Mouse (Mus musculus) MEL (cell line): ENCODE results near the gene Gstp1. TPM values are rescaled to one million over a fixed set of nuclear protein-coding genes. Genes with fewer than 3 reads are reported as not detected.

ENCODE experiments used
- DNase-seq: peaks from one replicate; pipeline ENCODE4 v3.0.0; 2011; ENCODE audit warnings: low read depth, low spot score
- H3K27ac ChIP-seq: 2 replicates; pipeline ENCODE4 v1.5.1; 2012; ENCODE audit warnings: low read depth, mild to moderate bottlenecking, control low read depth, low read length, moderate library complexity; ENCODE audit not compliant: control insufficient read depth
- H3K27me3 ChIP-seq, 2 experiments: fragments of 150-350 bp in 1 of 2; sonication (generic) in 1 of 2; 2 replicates each; pipeline ENCODE4 v1.6.1; 2012; ENCODE audit warnings: low read length in 2 of 2, mild to moderate bottlenecking in 2 of 2, improper control_type of control experiment in 1 of 2, moderate library complexity in 1 of 2; ENCODE audit not compliant: insufficient read depth in 2 of 2, control insufficient read depth in 1 of 2
- H3K36me3 ChIP-seq, 2 experiments: 2 replicates each; pipeline ENCODE4 v1.6.1; 2012 to 2014; ENCODE audit warnings: low read length in 2 of 2, improper control_type of control experiment in 1 of 2, inconsistent platforms in 1 of 2, mild to moderate bottlenecking in 1 of 2; ENCODE audit not compliant: insufficient read depth in 2 of 2, control insufficient read depth in 1 of 2
- H3K4me1 ChIP-seq, 2 experiments: fragments of 150-350 bp in 1 of 2; sonication (generic) in 1 of 2; 2 replicates each; pipeline ENCODE4 v1.6.1; 2012; ENCODE audit warnings: low read length in 2 of 2, improper control_type of control experiment in 1 of 2, mild to moderate bottlenecking in 1 of 2; ENCODE audit not compliant: insufficient read depth in 2 of 2, control insufficient read depth in 1 of 2
- H3K4me3 ChIP-seq, 2 experiments: fragments of 150-350 bp in 1 of 2; sonication (generic) in 1 of 2; 2 replicates each; pipeline ENCODE4 v1.5.1; 2012; ENCODE audit warnings: low read depth in 2 of 2, low read length in 2 of 2, mild to moderate bottlenecking in 2 of 2, moderate library complexity in 2 of 2, control low read depth in 1 of 2, improper control_type of control experiment in 1 of 2; ENCODE audit not compliant: control insufficient read depth in 1 of 2, insufficient read depth in 1 of 2
- H3K79me2 ChIP-seq: 2 replicates; pipeline ENCODE4 v1.6.1; 2012; ENCODE audit warnings: mild to moderate bottlenecking, low read length, moderate library complexity; ENCODE audit not compliant: control insufficient read depth, poor library complexity, insufficient read depth
- H3K9ac ChIP-seq: 2 replicates; pipeline ENCODE4 v1.6.1; 2012; ENCODE audit warnings: low read depth, mild to moderate bottlenecking, control low read depth, low read length, moderate library complexity; ENCODE audit not compliant: control insufficient read depth, poor library complexity, severe bottlenecking
- H3K9me3 ChIP-seq: fragments of 150-350 bp; sonication (generic); replicated peaks from 2 replicates; pipeline ENCODE4 v1.6.1; 2012; ENCODE audit warnings: mild to moderate bottlenecking, low read length, improper control_type of control experiment, moderate library complexity; ENCODE audit not compliant: insufficient read depth
- BHLHE40 ChIP-seq: IDR thresholded peaks from 2 replicates; pipeline ENCODE4 v1.6.1; 2012; ENCODE audit warnings: low read depth, mild to moderate bottlenecking, inconsistent platforms, low read length, improper control_type of control experiment, borderline replicate concordance
- CHD1 ChIP-seq: IDR thresholded peaks from 2 replicates; pipeline ENCODE4 v1.6.1; 2012; ENCODE audit warnings: low read depth, mild to moderate bottlenecking, inconsistent platforms, low read length, improper control_type of control experiment
- CTCF ChIP-seq, 3 experiments: IDR thresholded peaks in 2 of 3; conservative IDR thresholded peaks in 1 of 3; 2 replicates each; pipeline ENCODE4 v1.5.1; 2011 to 2012; ENCODE audit warnings: low read length in 3 of 3, low read depth in 2 of 3, mild to moderate bottlenecking in 2 of 3, improper control_type of control experiment in 1 of 3, inconsistent platforms in 1 of 3, mixed read lengths in 1 of 3, moderate library complexity in 1 of 3; ENCODE audit not compliant: control insufficient read depth in 1 of 3, insufficient read depth in 1 of 3, poor library complexity in 1 of 3, severe bottlenecking in 1 of 3
- E2F4 ChIP-seq: IDR thresholded peaks from 2 replicates; pipeline ENCODE4 v1.6.1; 2011; ENCODE audit warnings: low read depth, low read length, improper control_type of control experiment, borderline replicate concordance
- ELF1 ChIP-seq: IDR thresholded peaks from 2 replicates; pipeline ENCODE4 v1.6.1; 2014; ENCODE audit warnings: low read depth, mild to moderate bottlenecking, inconsistent platforms, low read length, improper control_type of control experiment, moderate library complexity
- ETS1 ChIP-seq: IDR thresholded peaks from 2 replicates; pipeline ENCODE4 v1.6.1; 2012; ENCODE audit warnings: low read depth, mild to moderate bottlenecking, inconsistent platforms, low read length, improper control_type of control experiment, moderate library complexity
- KAT2A ChIP-seq: conservative IDR thresholded peaks from 2 replicates; pipeline ENCODE4 v1.6.1; 2012; ENCODE audit warnings: low read depth, low read length, improper control_type of control experiment, inconsistent platforms
- MAZ ChIP-seq: IDR thresholded peaks from 2 replicates; pipeline ENCODE4 v1.6.1; 2012; ENCODE audit warnings: low read depth, mild to moderate bottlenecking, inconsistent platforms, low read length, improper control_type of control experiment
- MYC ChIP-seq: IDR thresholded peaks from 2 replicates; pipeline ENCODE4 v1.6.1; 2011; ENCODE audit warnings: low read depth, mild to moderate bottlenecking, low read length, improper control_type of control experiment, moderate library complexity
- NELFE ChIP-seq: IDR thresholded peaks from 2 replicates; pipeline ENCODE4 v1.6.1; 2011; ENCODE audit warnings: low read depth, low read length, improper control_type of control experiment
- NRF1 ChIP-seq: IDR thresholded peaks from 2 replicates; pipeline ENCODE4 v1.6.1; 2014; ENCODE audit warnings: low read depth, mild to moderate bottlenecking, inconsistent platforms, low read length, improper control_type of control experiment, moderate library complexity; ENCODE audit not compliant: poor library complexity, insufficient read depth, severe bottlenecking
- POLR2A ChIP-seq, 2 experiments: IDR thresholded peaks; 2 replicates each; pipeline ENCODE4 v1.6.1; 2011 to 2012; ENCODE audit warnings: low read length in 2 of 2, mild to moderate bottlenecking in 2 of 2, control low read depth in 1 of 2, improper control_type of control experiment in 1 of 2, low read depth in 1 of 2, moderate library complexity in 1 of 2; ENCODE audit not compliant: control insufficient read depth in 1 of 2, insufficient read depth in 1 of 2, poor library complexity in 1 of 2
- POLR2AphosphoS2 ChIP-seq: IDR thresholded peaks from 2 replicates; pipeline ENCODE4 v1.6.1; 2011; ENCODE audit warnings: low read length, improper control_type of control experiment
- POLR2AphosphoS5 ChIP-seq: IDR thresholded peaks from 2 replicates; pipeline ENCODE4 v1.6.1; 2012; ENCODE audit warnings: low read depth, borderline replicate concordance, mild to moderate bottlenecking, inconsistent platforms, low read length, moderate library complexity, mixed read lengths
- SIN3A ChIP-seq: IDR thresholded peaks from 2 replicates; pipeline ENCODE4 v1.6.1; 2012; ENCODE audit warnings: low read length, improper control_type of control experiment, inconsistent platforms
- TAL1 ChIP-seq: IDR thresholded peaks from 2 replicates; pipeline ENCODE4 v1.6.1; 2012; ENCODE audit warnings: mild to moderate bottlenecking, inconsistent platforms, low read length, moderate library complexity, mixed read lengths
- TCF12 ChIP-seq: IDR thresholded peaks from 2 replicates; pipeline ENCODE4 v1.6.1; 2014; ENCODE audit warnings: low read depth, mild to moderate bottlenecking, inconsistent platforms, low read length, improper control_type of control experiment, moderate library complexity
- UBTF ChIP-seq: IDR thresholded peaks from 2 replicates; pipeline ENCODE4 v1.6.1; 2012; ENCODE audit warnings: low read depth, mild to moderate bottlenecking, inconsistent platforms, low read length, improper control_type of control experiment, moderate library complexity, borderline replicate concordance; ENCODE audit not compliant: insufficient read depth
- ZNF384 ChIP-seq: IDR thresholded peaks from 2 replicates; pipeline ENCODE4 v1.6.1; 2012; ENCODE audit warnings: low read depth, mild to moderate bottlenecking, inconsistent platforms, low read length, improper control_type of control experiment
- polyA plus RNA-seq, 2 experiments: library from polyadenylated mRNA; stranded (reverse) in 1 of 2; unstranded in 1 of 2; fragments of >175 nt in 1 of 2; fragments of >200 nt in 1 of 2; gene quantifications; 2 replicates each; pipeline versions ENCODE4 v1.2.1 to v1.2.4; 2012; ENCODE audit warnings: low replicate concordance in 2 of 2, low read depth in 1 of 2; ENCODE audit not compliant: insufficient read length in 2 of 2, insufficient read depth in 1 of 2, missing spikeins in 1 of 2
- total RNA-seq: library from RNA; depleted of rRNA; stranded (reverse); fragments of 300-350 nt; gene quantifications from 2 replicates; pipeline ENCODE4 v1.2.3, GENCODE M21; 2012

Gene Gstp1
- total and polyA plus RNA-seq, 3 experiments = 251 to 369 TPM; not detected in 1

GRCm38 (mm10) chr19:4037788-4038232 is at the start of gene Gstp1 (continued):
- TF ChIP-seq UBTF (0 out of 2 replicates have a peak, but pooled peaks have one; percentile 47), NELFE (peak; percentile 95)

DNA sequence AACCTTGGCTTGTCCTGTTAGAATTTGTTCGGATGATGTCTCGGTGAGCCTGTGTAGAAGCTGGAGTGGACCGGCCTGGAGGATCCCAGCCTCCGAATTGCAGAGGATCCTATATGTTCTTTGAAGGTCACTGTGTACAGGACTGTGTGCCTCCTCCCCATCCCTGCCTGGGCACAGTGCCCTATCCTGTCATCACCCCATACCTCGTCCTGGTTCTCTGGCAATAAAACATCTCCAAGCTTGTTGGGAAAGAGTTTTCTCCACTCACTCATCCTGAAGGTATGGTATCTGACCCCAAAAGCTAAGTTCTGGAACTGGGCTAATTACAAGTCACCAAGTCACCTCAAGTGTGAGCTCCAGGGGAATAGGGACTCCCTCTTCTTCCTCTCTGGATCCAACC is 49.3 kb upstream of the Gstp1 start:
- peaks cover 0 to 8% of the 10 kb centered on the region in 2 experiments; a peak in 2 of 4 replicates for H3K36me3 ChIP-seq
- TF ChIP-seq POLR2AphosphoS2 = no peak
- no peak for TF ChIP-seq BHLHE40
- no peak for TF ChIP-seq TAL1
- no peak for TF ChIP-seq KAT2A
- no peak for TF ChIP-seq E2F4
- no peak for TF ChIP-seq POLR2A (IDR thresholded peaks at IDR 0.05; ENCODE audit: control insufficient read depth in 1 of 2, insufficient read depth in 1 of 2, low read depth in 1 of 2, low read length in 2 of 2, poor library complexity in 1 of 2)
- no peak for TF ChIP-seq SIN3A
- TF ChIP-seq MAZ = no peak
- no peak for TF ChIP-seq MYC
- no peak for TF ChIP-seq ETS1
- no peak for TF ChIP-seq CTCF (IDR thresholded peaks at IDR 0.05 in 2 of 3, conservative IDR thresholded peaks at IDR 0.05 in 1 of 3; ENCODE audit: control insufficient read depth in 1 of 3, insufficient read depth in 1 of 3, low read depth in 2 of 3, low read length in 3 of 3, poor library complexity in 1 of 3, severe bottlenecking in 1 of 3)
- TF ChIP-seq TCF12 = no peak
- TF ChIP-seq, all 39 proteins: peak for 0
- no peak overlapping the region for H3K9ac ChIP-seq
- H3K9me3 ChIP-seq = no peaks in the 10 kb centered on the region
- no peaks in the 10 kb centered on the region for H3K4me1 ChIP-seq
- H3K27me3 ChIP-seq = no peaks in the 10 kb centered on the region; a peak in 2 of 4 replicates
- H3K79me2 ChIP-seq = no peaks in the 10 kb centered on the region
- no peak overlapping the region for H3K27ac ChIP-seq
- no peak for DNase-seq
- H3K4me3 ChIP-seq = no peak overlapping the region

DNA sequence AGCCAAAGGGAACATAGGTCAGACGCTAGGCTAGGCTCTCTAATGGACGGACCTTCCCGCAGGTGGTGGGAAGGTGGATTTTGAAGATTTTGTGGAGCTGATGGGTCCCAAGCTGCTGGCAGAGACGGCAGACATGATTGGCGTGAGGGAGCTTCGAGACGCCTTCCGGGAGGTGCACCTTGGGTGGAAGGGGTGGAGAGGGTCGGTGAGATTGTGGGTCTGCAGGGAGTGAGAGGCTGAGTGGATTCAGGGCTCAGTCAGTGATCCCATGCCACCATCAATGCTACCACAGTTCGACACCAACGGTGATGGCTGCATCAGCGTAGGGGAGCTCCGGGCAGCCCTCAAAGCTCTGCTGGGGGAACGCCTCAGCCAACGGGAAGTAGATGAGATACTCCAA is 48.4 kb upstream of the Gstp1 start:
- Histone ChIP-seq H3K36me3 (peaks cover 0 to under 1% of the 10 kb centered on the region in 2 experiments; a peak in 1 of 4 replicates), H3K4me3 (no peak overlapping the region), H3K27ac (no peak overlapping the region), H3K4me1 (no peaks in the 10 kb centered on the region), H3K27me3 (no peaks in the 10 kb centered on the region; a peak in 2 of 4 replicates), H3K9ac (no peak overlapping the region), H3K9me3 (no peaks in the 10 kb centered on the region), H3K79me2 (no peaks in the 10 kb centered on the region)
- TF ChIP-seq ELF1 (no peak), BHLHE40 (no peak), POLR2AphosphoS5 (no peak), ZNF384 (no peak), UBTF (no peak), CHD1 (no peak), NRF1 (no peak), MYC (no peak)
- no peak for DNase-seq
